Mouse (Mus musculus) CH12.LX (cell line): ENCODE measurements around the gene Rab13. TPM values are rescaled to one million over a fixed set of nuclear protein-coding genes. Genes with fewer than 3 reads are reported as not detected.

Experiments
- DNase-seq: peaks from one replicate; pipeline ENCODE4 v3.0.0-alpha.2; 2013; ENCODE audit errors: extremely low read depth
- H3K27ac ChIP-seq: 2 replicates; pipeline ENCODE4 v1.5.1; 2012; ENCODE audit warnings: low read depth, mild to moderate bottlenecking, control low read depth, moderate library complexity; ENCODE audit not compliant: insufficient read depth
- H3K27me3 ChIP-seq: replicated peaks from 2 replicates; pipeline ENCODE3; 2012; ENCODE audit warnings: inconsistent platforms
- H3K36me3 ChIP-seq, 2 experiments: replicated peaks in 1 of 2; 2 replicates each; pipeline versions ENCODE3 to v1.6.1; 2012; ENCODE audit warnings: inconsistent platforms in 1 of 2, low read length in 1 of 2, mild to moderate bottlenecking in 1 of 2, mixed read lengths in 1 of 2, moderate library complexity in 1 of 2; ENCODE audit not compliant: control insufficient read depth in 1 of 2, insufficient read depth in 1 of 2
- H3K4me1 ChIP-seq, 2 experiments: 2 replicates each; pipeline ENCODE4 v1.6.1; 2012; ENCODE audit warnings: inconsistent platforms in 1 of 2, moderate library complexity in 1 of 2; ENCODE audit not compliant: insufficient read depth in 2 of 2, control insufficient read depth in 1 of 2
- H3K4me2 ChIP-seq: 2 replicates; pipeline ENCODE4 v1.6.1; 2012; ENCODE audit warnings: low read depth, mild to moderate bottlenecking, control low read depth; ENCODE audit not compliant: poor library complexity, insufficient read depth, severe bottlenecking
- H3K4me3 ChIP-seq, 3 experiments: fragments of 150-350 bp in 1 of 3; sonication (generic) in 1 of 3; replicated peaks in 1 of 3; 2 replicates each; pipeline versions ENCODE3 to v1.5.1; 2011 to 2012; ENCODE audit warnings: low read depth in 2 of 3, low read length in 2 of 3, mild to moderate bottlenecking in 2 of 3, moderate library complexity in 2 of 3, control low read depth in 1 of 3, improper control_type of control experiment in 1 of 3, inconsistent platforms in 1 of 3, mixed read lengths in 1 of 3; ENCODE audit not compliant: poor library complexity in 1 of 3
- H3K79me2 ChIP-seq: replicated peaks from 2 replicates; pipeline ENCODE4 v1.6.1; 2012; ENCODE audit warnings: mild to moderate bottlenecking, moderate library complexity; ENCODE audit not compliant: control insufficient read depth, poor library complexity, insufficient read depth, severe bottlenecking; ENCODE audit errors: extremely low read depth
- H3K9ac ChIP-seq: 2 replicates; pipeline ENCODE4 v1.6.1; 2012; ENCODE audit warnings: low read depth, mild to moderate bottlenecking, control low read depth, moderate library complexity; ENCODE audit not compliant: insufficient read depth
- H3K9me3 ChIP-seq: replicated peaks from 2 replicates; pipeline ENCODE3; 2012; ENCODE audit warnings: low read length, inconsistent platforms, mixed read lengths
- BHLHE40 ChIP-seq: IDR thresholded peaks from 2 replicates; pipeline ENCODE4 v1.6.1; 2011; ENCODE audit warnings: mild to moderate bottlenecking, low read depth, low read length, improper control_type of control experiment
- CTCF ChIP-seq, 2 experiments: IDR thresholded peaks in 1 of 2; conservative IDR thresholded peaks in 1 of 2; 2 replicates each; pipeline ENCODE4 v1.5.1; 2011 to 2012; ENCODE audit warnings: low read depth in 2 of 2, low read length in 2 of 2, improper control_type of control experiment in 1 of 2, inconsistent platforms in 1 of 2, mild to moderate bottlenecking in 1 of 2, moderate library complexity in 1 of 2
- E2F4 ChIP-seq: IDR thresholded peaks from 2 replicates; pipeline ENCODE4 v1.6.1; 2011; ENCODE audit warnings: low read depth, low read length, improper control_type of control experiment; ENCODE audit not compliant: insufficient replicate concordance
- EP300 ChIP-seq: IDR thresholded peaks from 2 replicates; pipeline ENCODE4 v1.6.1; 2011; ENCODE audit warnings: low read length, improper control_type of control experiment
- ETS1 ChIP-seq: conservative IDR thresholded peaks from 2 replicates; pipeline ENCODE4 v1.6.1; 2012; ENCODE audit warnings: low read depth, mild to moderate bottlenecking, inconsistent platforms, low read length, improper control_type of control experiment, moderate library complexity
- GABPA ChIP-seq: IDR thresholded peaks from 2 replicates; pipeline ENCODE4 v1.6.1; 2012; ENCODE audit warnings: low read depth, low read length, improper control_type of control experiment, inconsistent platforms; ENCODE audit not compliant: insufficient replicate concordance
- HCFC1 ChIP-seq: IDR thresholded peaks from 2 replicates; pipeline ENCODE4 v1.6.1; 2012; ENCODE audit warnings: low read depth, mild to moderate bottlenecking, inconsistent platforms, low read length, improper control_type of control experiment
- IRF4 ChIP-seq: IDR thresholded peaks from 2 replicates; pipeline ENCODE4 v1.6.1; 2014; ENCODE audit warnings: low read depth, mild to moderate bottlenecking, inconsistent platforms, low read length, improper control_type of control experiment
- JUN ChIP-seq: IDR thresholded peaks from 2 replicates; pipeline ENCODE4 v1.6.1; 2011; ENCODE audit warnings: low read depth, mild to moderate bottlenecking, low read length, improper control_type of control experiment, moderate library complexity; ENCODE audit not compliant: insufficient read depth
- KAT2A ChIP-seq: IDR thresholded peaks from 2 replicates; pipeline ENCODE4 v1.6.1; 2012; ENCODE audit warnings: low read length, improper control_type of control experiment, inconsistent platforms; ENCODE audit not compliant: insufficient replicate concordance
- MAFK ChIP-seq: IDR thresholded peaks from 2 replicates; pipeline ENCODE4 v1.6.1; 2011; ENCODE audit warnings: low read length, improper control_type of control experiment; ENCODE audit not compliant: insufficient replicate concordance
- MXI1 ChIP-seq: IDR thresholded peaks from 2 replicates; pipeline ENCODE4 v1.6.1; 2011; ENCODE audit warnings: mild to moderate bottlenecking, low read depth, low read length, improper control_type of control experiment
- NELFE ChIP-seq: IDR thresholded peaks from 2 replicates; pipeline ENCODE4 v1.6.1; 2011; ENCODE audit warnings: low read depth, low read length, improper control_type of control experiment
- NRF1 ChIP-seq: IDR thresholded peaks from 2 replicates; pipeline ENCODE4 v1.6.1; 2014; ENCODE audit warnings: low read depth, mild to moderate bottlenecking, inconsistent platforms, low read length, improper control_type of control experiment, moderate library complexity
- POLR2AphosphoS2 ChIP-seq: IDR thresholded peaks from 2 replicates; pipeline ENCODE4 v1.6.1; 2011; ENCODE audit warnings: low read depth, low read length, improper control_type of control experiment
- RCOR1 ChIP-seq: conservative IDR thresholded peaks from 2 replicates; pipeline ENCODE4 v1.6.1; 2012; ENCODE audit warnings: low read depth, mild to moderate bottlenecking, inconsistent platforms, low read length, improper control_type of control experiment
- SIN3A ChIP-seq: IDR thresholded peaks from 2 replicates; pipeline ENCODE4 v1.6.1; 2012; ENCODE audit warnings: low read length, improper control_type of control experiment, inconsistent platforms
- SMC3 ChIP-seq: IDR thresholded peaks from 2 replicates; pipeline ENCODE4 v1.6.1; 2011; ENCODE audit warnings: low read depth, low read length, improper control_type of control experiment
- TBP ChIP-seq: conservative IDR thresholded peaks from 2 replicates; pipeline ENCODE4 v1.6.1; 2011; ENCODE audit warnings: low read depth, low read length, improper control_type of control experiment
- UBTF ChIP-seq: IDR thresholded peaks from 2 replicates; pipeline ENCODE4 v1.6.1; 2012; ENCODE audit warnings: low read depth, mild to moderate bottlenecking, inconsistent platforms, low read length, improper control_type of control experiment, moderate library complexity
- USF1 ChIP-seq: IDR thresholded peaks from 2 replicates; pipeline ENCODE4 v1.6.1; 2014; ENCODE audit warnings: low read depth, mild to moderate bottlenecking, inconsistent platforms, low read length, improper control_type of control experiment
- USF2 ChIP-seq: conservative IDR thresholded peaks from 2 replicates; pipeline ENCODE4 v1.6.1; 2011; ENCODE audit warnings: low read depth, low read length, improper control_type of control experiment
- ZC3H11A ChIP-seq: IDR thresholded peaks from 2 replicates; pipeline ENCODE4 v1.6.1; 2012; ENCODE audit warnings: low read depth, mild to moderate bottlenecking, inconsistent platforms, low read length, improper control_type of control experiment
- ZNF384 ChIP-seq: IDR thresholded peaks from 2 replicates; pipeline ENCODE4 v1.6.1; 2012; ENCODE audit warnings: low read depth, low read length, improper control_type of control experiment, inconsistent platforms
- dilution Hi-C: fragments of 300-500 bp; cut with MboI; formaldehyde crosslinking; loops from 2 replicates; pipeline ENCODE4 v1.14.3; 2020; ENCODE audit warnings: low sequenced_read_pairs; ENCODE audit not compliant: extremely low pct_unique_long_range_greater_than_20kb, extremely low pct_ligation_motif_present
- in situ Hi-C: fragments of 300-500 bp; cut with MboI; formaldehyde crosslinking; loops from 3 replicates; pipeline ENCODE4 v1.14.3; 2019; ENCODE audit warnings: low sequenced_read_pairs, low pct_ligation_motif_present, low pct_unique_long_range_greater_than_20kb, mixed read lengths
- polyA plus RNA-seq: library from polyadenylated mRNA; unstranded; fragments of >175 nt; gene quantifications from 2 replicates; pipeline ENCODE4 v1.2.1, GENCODE M21; 2012; ENCODE audit warnings: low read depth; ENCODE audit not compliant: insufficient read length
- total RNA-seq, 2 experiments: library from RNA; depleted of rRNA; stranded (reverse); fragments of 300-350 nt in 1 of 2; fragments of >200 nt in 1 of 2; gene quantifications; 2 replicates each; pipeline ENCODE4 v1.2.3; 2012 to 2014

Gene Rab13
- total and polyA plus RNA-seq, 3 experiments: 0.63 to 3.3 TPM; not detected in 1

DNA sequence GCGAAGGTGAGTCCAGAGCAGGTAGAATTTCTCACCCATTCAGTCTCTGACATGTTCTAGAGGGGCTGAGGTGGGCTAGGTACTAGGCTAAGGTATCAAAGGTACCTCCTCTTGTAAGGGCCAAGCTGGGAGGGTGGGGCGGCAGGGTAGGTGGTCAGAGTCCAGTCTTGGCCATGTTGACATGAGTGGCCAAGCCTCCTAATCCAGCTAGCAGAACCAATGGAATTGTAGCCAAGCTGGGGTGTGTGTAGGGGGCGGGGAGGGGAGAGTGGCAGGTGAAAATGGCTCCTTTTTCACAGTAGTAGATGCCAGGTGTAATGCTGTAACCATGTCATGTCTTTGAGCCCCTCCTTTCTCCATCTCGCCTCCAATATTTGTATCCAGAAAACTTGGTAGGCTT, 45.0 kb downstream of the Rab13 start:
- Histone ChIP-seq H3K27me3 (no peaks in the 10 kb centered on the region), H3K4me2 (no peak overlapping the region), H3K27ac (no peak overlapping the region), H3K4me3 (no peak overlapping the region), H3K9me3 (no peaks in the 10 kb centered on the region), H3K36me3 (peaks cover 65 to 67% of the 10 kb centered on the region in 2 experiments), H3K9ac (no peak overlapping the region), H3K79me2 (peaks cover 51% of the 10 kb centered on the region), H3K4me1 (peaks cover 20 to 67% of the 10 kb centered on the region in 2 experiments)
- DNase-seq: no peak
- dilution Hi-C loops (no loop called here), in situ Hi-C loops (no loop called here)
- no peak for TF ChIP-seq E2F4
- no peak for TF ChIP-seq RCOR1
- no peak for TF ChIP-seq NRF1
- TF ChIP-seq UBTF: no peak
- TF ChIP-seq ZNF384: no peak
- TF ChIP-seq GABPA: no peak
- no peak for TF ChIP-seq JUN
- no peak for TF ChIP-seq USF2
- no peak for TF ChIP-seq HCFC1
- no peak for TF ChIP-seq POLR2AphosphoS2
- TF ChIP-seq SMC3: no peak
- no peak for TF ChIP-seq USF1
- no peak for TF ChIP-seq KAT2A
- no peak for TF ChIP-seq ETS1
- no peak for TF ChIP-seq ZC3H11A
- no peak for TF ChIP-seq IRF4
- no peak for TF ChIP-seq SIN3A
- TF ChIP-seq, all 38 proteins: peak for 0

DNA sequence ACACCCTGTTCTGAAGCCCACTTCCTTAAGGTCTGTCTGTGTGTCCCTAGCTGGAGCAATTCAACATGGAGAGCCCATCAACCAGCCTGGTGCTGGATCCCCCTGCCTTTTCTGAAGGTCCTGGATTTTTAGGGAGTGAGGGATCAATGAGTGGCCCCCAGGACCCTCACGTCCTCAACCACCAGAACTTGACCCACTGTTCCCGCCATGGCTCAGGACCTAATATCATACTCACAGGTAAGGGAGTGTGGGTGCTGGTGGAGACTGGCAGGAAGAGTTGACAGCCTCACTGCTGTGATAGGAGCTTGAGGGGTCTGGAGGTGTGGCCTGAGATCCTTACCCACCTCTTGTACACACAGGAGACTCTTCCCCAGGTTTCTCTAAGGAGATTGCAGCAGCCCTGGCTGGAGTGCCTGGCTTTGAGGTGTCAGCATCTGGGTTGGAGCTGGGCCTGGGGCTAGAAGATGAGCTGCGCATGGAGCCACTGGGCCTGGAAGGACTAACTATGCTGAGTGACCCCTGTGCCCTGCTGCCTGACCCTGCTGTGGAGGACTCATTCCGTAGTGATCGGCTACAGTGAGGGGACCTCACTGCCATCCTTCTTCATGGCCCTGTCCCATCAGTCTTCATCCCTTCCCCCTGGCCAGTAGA, 49.8 kb downstream of the Rab13 start:
- in situ Hi-C loops: no loop called here
- H3K9ac ChIP-seq: no peak overlapping the region
- H3K4me3 ChIP-seq: peak overlapping the region in 1 of 3 experiments; percentile 29
- no peaks in the 10 kb centered on the region for H3K27me3 ChIP-seq
- TF ChIP-seq HCFC1 (no peak), BHLHE40 (no peak), MAFK (no peak), MXI1 (no peak), EP300 (no peak), CTCF (conservative IDR thresholded peaks at IDR 0.05 in 1 of 2, IDR thresholded peaks at IDR 0.05 in 1 of 2; ENCODE audit: low read depth in 2 of 2, low read length in 2 of 2) (no peak), JUN (no peak), SIN3A (no peak), KAT2A (no peak), TBP (no peak), NELFE (no peak)
- H3K79me2 ChIP-seq: peaks cover 32% of the 10 kb centered on the region
- H3K4me2 ChIP-seq: no peak overlapping the region
- H3K4me1 ChIP-seq: peaks cover 25 to 68% of the 10 kb centered on the region in 2 experiments
- DNase-seq: no peak
- H3K36me3 ChIP-seq: peaks cover 59 to 69% of the 10 kb centered on the region in 2 experiments
- no peaks in the 10 kb centered on the region for H3K9me3 ChIP-seq
- peak overlapping the region; percentile 76 for H3K27ac ChIP-seq
- dilution Hi-C loops: no loop called here
